Mouse (Mus musculus): ENCODE data around the gene 9930104L06Rik. TPM values are rescaled to one million over a fixed set of nuclear protein-coding genes. Genes with fewer than 3 reads are reported as not detected.
"Not testable (repeated sequence)": the region's sequence is repeated elsewhere in the genome, so short reads cannot be mapped to it uniquely, and the experiment has no call there.

9930104L06Rik gene
- 10 to 100 TPM; 16.3 to 18.6 TPM for total RNA-seq (2021)

GRCm38 (mm10) chr4:124936613-124937471, at the start of gene 9930104L06Rik:
9930104L06Rik (plus strand) TSS chr4:124937048.
- intact Hi-C loops (cut with DNase I) = no loop called here

GRCm38 (mm10) chr4:124888702-124889101, 48.1 kb upstream of the 9930104L06Rik start:
- DNase-seq = no peak
- intact Hi-C loops (cut with DNase I) = no loop called here

More at GRCm38 (mm10) chr4:124936613-124937471, at the start of gene 9930104L06Rik:
- peak; percentile 93 for DNase-seq

- no peak for DNase-seq
- intact Hi-C loops (cut with DNase I) = no loop called here
These were observed 46.9 kb upstream of the 9930104L06Rik start for GRCm38 (mm10) chr4:124889935-124890334.

- intact Hi-C loops (cut with DNase I) = no loop called here
- DNase-seq = no peak
These were observed 46.0 kb upstream of the 9930104L06Rik start for GRCm38 (mm10) chr4:124890831-124891230.

- DNase-seq = no peak
- intact Hi-C loops (cut with DNase I) = no loop called here
These were observed 43.1 kb upstream of the 9930104L06Rik start for GRCm38 (mm10) chr4:124893769-124894168.

- peak; percentile 36 for DNase-seq
- intact Hi-C loops (cut with DNase I) = no loop called here
These were observed 42.1 kb upstream of the 9930104L06Rik start for GRCm38 (mm10) chr4:124894508-124895428.

GRCm38 (mm10) chr4:124898428-124898827, 38.4 kb upstream of the 9930104L06Rik start:
- intact Hi-C loops (cut with DNase I) = no loop called here

GRCm38 (mm10) chr4:124899906-124900305, 36.9 kb upstream of the 9930104L06Rik start:
- intact Hi-C loops (cut with DNase I) = no loop called here
- DNase-seq = no peak

More at GRCm38 (mm10) chr4:124898428-124898827, 38.4 kb upstream of the 9930104L06Rik start:
- no peak for DNase-seq

- intact Hi-C loops (cut with DNase I) = no loop called here
- DNase-seq = no peak
These were observed 31.4 kb upstream of the 9930104L06Rik start for GRCm38 (mm10) chr4:124905417-124905816.

GRCm38 (mm10) chr4:124905971-124906822, 30.7 kb upstream of the 9930104L06Rik start:
- intact Hi-C loops (cut with DNase I) = no loop called here
- peak; percentile 73 for DNase-seq

- intact Hi-C loops (cut with DNase I) = no loop called here
- no peak for DNase-seq
These were observed 8.7 kb upstream of the 9930104L06Rik start for GRCm38 (mm10) chr4:124928102-124928501.

- DNase-seq; intact Hi-C loops (cut with DNase I): not testable (repeated sequence)
These were observed 2.4 kb downstream of the 9930104L06Rik start, which contains the start of gene Cdca8 for GRCm38 (mm10) chr4:124939211-124939610. Cdca8 (minus strand) TSS chr4:124939311.

GRCm38 (mm10) chr4:124943022-124943421, 6.2 kb downstream of the 9930104L06Rik start:
- intact Hi-C loops (cut with DNase I) = loop anchor here (2.0 kb wide), 1 partner anchor 116 kb away; no protein-coding TSS in a partner anchor
- peak; percentile 79 for DNase-seq

- intact Hi-C loops (cut with DNase I) = loop anchor here (2.0 kb wide), 1 partner anchor 115 kb away; no protein-coding TSS in a partner anchor
- DNase-seq = no peak
These were observed 6.9 kb downstream of the 9930104L06Rik start for GRCm38 (mm10) chr4:124943781-124944180.

- DNase-seq = no peak
- intact Hi-C loops (cut with DNase I) = no loop called here
These were observed 8.1 kb downstream of the 9930104L06Rik start for GRCm38 (mm10) chr4:124944961-124945360.

GRCm38 (mm10) chr4:124949488-124949887, 12.6 kb downstream of the 9930104L06Rik start:
- DNase-seq = peak; percentile 52
- intact Hi-C loops (cut with DNase I) = no loop called here

GRCm38 (mm10) chr4:124950181-124951035, 13.6 kb downstream of the 9930104L06Rik start:
- no peak for DNase-seq
- intact Hi-C loops (cut with DNase I) = no loop called here

- DNase-seq = no peak
- intact Hi-C loops (cut with DNase I) = no loop called here
These were observed 14.2 kb downstream of the 9930104L06Rik start for GRCm38 (mm10) chr4:124951036-124951433.

- no peak for DNase-seq
- intact Hi-C loops (cut with DNase I) = no loop called here
These were observed 16.7 kb downstream of the 9930104L06Rik start for GRCm38 (mm10) chr4:124953546-124953945.
